Mouse (Mus musculus) heart, embryonic 14.5 days (tissue): ENCODE data around the gene Btn1a1. TPM values are rescaled to one million over a fixed set of nuclear protein-coding genes. Genes with fewer than 3 reads are reported as not detected.
A peak's percentile ranks its signal among the peaks of the same experiment; 100 is the strongest.

Experiments used
- ATAC-seq: fragments of 200-750 bp; cut with Nextera tagmentation; 2 replicates; pipeline ENCODE4 v1.8.0; 2017; ENCODE audit warnings: low read depth, moderate TSS enrichment; ENCODE audit not compliant: insufficient number of reproducible peaks, insufficient read depth, low FRiP score
- H3K27ac ChIP-seq, 2 experiments: fragments of 200-500 bp in 1 of 2; fragments of 300-500 bp in 1 of 2; sonication (generic) in 1 of 2; replicated peaks in 1 of 2; 2 replicates each; pipeline ENCODE4 v1.5.1; 2012 to 2014; ENCODE audit warnings: low read depth in 2 of 2, low read length in 2 of 2, control low read depth in 1 of 2, mild to moderate bottlenecking in 1 of 2, mixed read lengths in 1 of 2; ENCODE audit not compliant: control insufficient read depth in 1 of 2, insufficient read depth in 1 of 2
- H3K27me3 ChIP-seq: fragments of 300-500 bp; sonication (generic); 2 replicates; pipeline ENCODE4 v1.6.1; 2014; ENCODE audit warnings: mild to moderate bottlenecking, low read length, control low read depth; ENCODE audit not compliant: control insufficient read depth, insufficient read depth
- H3K36me3 ChIP-seq: fragments of 300-500 bp; sonication (generic); 2 replicates; pipeline ENCODE4 v1.6.1; 2014; ENCODE audit warnings: mild to moderate bottlenecking, control low read depth, low read length, mixed read lengths; ENCODE audit not compliant: control insufficient read depth, insufficient read depth
- H3K4me1 ChIP-seq, 2 experiments: fragments of 200-500 bp in 1 of 2; fragments of 300-500 bp in 1 of 2; sonication (generic) in 1 of 2; 2 replicates each; pipeline ENCODE4 v1.6.1; 2012 to 2014; ENCODE audit warnings: low read length in 2 of 2, control low read depth in 1 of 2, mixed read lengths in 1 of 2; ENCODE audit not compliant: control insufficient read depth in 2 of 2, insufficient read depth in 2 of 2
- H3K4me2 ChIP-seq: fragments of 300-500 bp; sonication (generic); 2 replicates; pipeline ENCODE4 v1.6.1; 2014; ENCODE audit warnings: mild to moderate bottlenecking, low read length
- H3K4me3 ChIP-seq, 2 experiments: fragments of 200-500 bp in 1 of 2; fragments of 300-500 bp in 1 of 2; sonication (generic) in 1 of 2; 2 replicates each; pipeline ENCODE4 v1.5.1; 2012 to 2014; ENCODE audit warnings: low read length in 2 of 2, mild to moderate bottlenecking in 2 of 2, control low read depth in 1 of 2, low read depth in 1 of 2, moderate library complexity in 1 of 2; ENCODE audit not compliant: control insufficient read depth in 1 of 2, insufficient read depth in 1 of 2
- H3K9ac ChIP-seq: fragments of 300-500 bp; sonication (generic); 2 replicates; pipeline ENCODE4 v1.6.1; 2014; ENCODE audit warnings: mild to moderate bottlenecking, low read length
- H3K9me3 ChIP-seq: fragments of 300-500 bp; sonication (generic); 2 replicates; pipeline ENCODE4 v1.6.1; 2016; ENCODE audit warnings: low read length, control low read depth; ENCODE audit not compliant: control insufficient read depth
- WGBS: fragments of 180-500 bp; shearing (Covaris S2); extraction: QIAGEN DNeasy Blood & Tissue Kit; methylation state at CpG from one replicate; pipeline ENCODE4 v1.1.7; 2014; 5-methylcytosine and 5-hydroxymethylcytosine counted together
- polyA plus RNA-seq: library from polyadenylated mRNA; unstranded; fragments of >200 nt; fragmentation: Nextera tagmentation; extraction: Ambion mirVana; gene quantifications from 2 replicates; pipeline ENCODE4 v1.2.1, GENCODE M21; 2014

Gene Btn1a1
- polyA plus RNA-seq, 1 experiment from 2014 or later, result 1.9 TPM

- peaks cover 2 to 12% of the 10 kb centered on the region in 2 experiments; a peak in 2 of 4 replicates for H3K4me1 ChIP-seq
- peak overlapping the region; percentile 40 to 42 for H3K4me3 ChIP-seq
- peak overlapping the region; percentile 61 for H3K9ac ChIP-seq
- H3K9me3 ChIP-seq, result no peaks in the 10 kb centered on the region
- no peaks in the 10 kb centered on the region for H3K36me3 ChIP-seq
- WGBS, result 6% methylated on average over 19 of the region's 19 CpGs
- H3K27me3 ChIP-seq, result no peaks in the 10 kb centered on the region
- no peak overlapping the region for H3K27ac ChIP-seq
- peak overlapping the region; percentile 71 for H3K4me2 ChIP-seq
- ATAC-seq, result no peak
Observed at GRCm38 (mm10) chr13:23497656-23498321, 32.1 kb upstream of the Btn1a1 start.

DNA sequence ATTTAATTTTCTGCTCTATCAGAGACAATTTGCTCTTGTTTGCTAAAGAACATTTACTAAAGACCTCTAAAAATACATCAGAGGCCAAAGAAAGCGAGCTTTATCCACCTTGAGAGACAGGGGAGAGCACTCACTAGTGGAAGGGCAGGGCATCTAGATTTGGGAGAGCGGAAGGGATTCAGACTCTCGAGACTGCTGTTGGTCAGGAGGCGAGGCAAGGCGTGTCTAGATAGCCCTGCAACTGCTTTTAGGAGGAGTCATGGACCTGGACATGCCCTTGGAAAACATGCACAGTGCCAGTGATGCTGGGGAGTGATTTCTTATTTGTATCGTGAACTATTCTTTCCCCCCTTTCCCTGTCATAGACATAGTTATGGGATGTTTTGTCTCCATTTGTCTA lies 29.8 kb upstream of the Btn1a1 start:
- ATAC-seq, result no peak
- no peaks in the 10 kb centered on the region for H3K36me3 ChIP-seq
- H3K4me1 ChIP-seq, result peaks cover 4 to 15% of the 10 kb centered on the region in 2 experiments
- no peak overlapping the region for H3K27ac ChIP-seq
- no peak overlapping the region for H3K4me3 ChIP-seq
- H3K4me2 ChIP-seq, result no peak overlapping the region
- no peaks in the 10 kb centered on the region for H3K9me3 ChIP-seq
- H3K9ac ChIP-seq, result no peak overlapping the region
- 73% methylated on average over 6 of the region's 6 CpGs for WGBS
- H3K27me3 ChIP-seq, result no peaks in the 10 kb centered on the region

- no peak for ATAC-seq
- H3K4me3 ChIP-seq, result peak overlapping the region; percentile 37 to 60
- H3K27me3 ChIP-seq, result peaks cover 6% of the 10 kb centered on the region; the same call in 1 of the 2 replicates
- WGBS, result 7% methylated on average over 14 of the region's 14 CpGs
- H3K9ac ChIP-seq, result peak overlapping the region; percentile 65
- no peaks in the 10 kb centered on the region for H3K9me3 ChIP-seq
- no peaks in the 10 kb centered on the region for H3K36me3 ChIP-seq
- peak overlapping the region; percentile 61 for H3K4me2 ChIP-seq
- peaks cover 4 to 10% of the 10 kb centered on the region in 2 experiments; a peak in 3 of 4 replicates for H3K4me1 ChIP-seq
- H3K27ac ChIP-seq, result no peak overlapping the region
Observed at GRCm38 (mm10) chr13:23491990-23492389, 26.3 kb upstream of the Btn1a1 start.

- Histone ChIP-seq H3K27me3 (peaks cover 6% of the 10 kb centered on the region; the same call in 1 of the 2 replicates), H3K4me3 (no peak overlapping the region), H3K9me3 (no peaks in the 10 kb centered on the region), H3K4me1 (peaks cover 4 to 10% of the 10 kb centered on the region in 2 experiments; a peak in 3 of 4 replicates), H3K4me2 (no peak overlapping the region), H3K36me3 (no peaks in the 10 kb centered on the region), H3K27ac (no peak overlapping the region), H3K9ac (no peak overlapping the region)
- no peak for ATAC-seq
- 10% methylated on average over 1 of the region's 1 CpGs for WGBS
Observed at GRCm38 (mm10) chr13:23491263-23491662, 25.6 kb upstream of the Btn1a1 start.

DNA sequence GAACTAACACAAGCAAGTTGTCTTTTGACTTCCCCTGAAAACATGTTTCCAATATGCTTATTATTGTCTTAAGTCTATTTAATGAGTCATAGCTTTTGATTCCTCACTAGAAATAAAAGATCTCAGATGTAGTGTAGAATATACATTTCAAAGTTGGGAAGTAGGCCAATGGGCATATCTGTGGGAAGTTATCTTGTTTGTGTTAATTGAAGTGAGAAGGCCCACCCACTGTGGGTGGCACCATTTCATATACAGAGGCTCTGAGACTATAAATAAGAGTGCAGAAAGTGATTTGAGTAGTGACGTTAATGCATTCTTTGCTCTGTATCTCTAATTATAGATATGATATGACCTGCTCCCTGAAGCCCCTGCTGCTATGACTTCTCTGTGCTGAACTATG lies 25.2 kb upstream of the Btn1a1 start:
- no peaks in the 10 kb centered on the region for H3K36me3 ChIP-seq
- 10% methylated on average over 1 of the region's 1 CpGs for WGBS
- no peak overlapping the region for H3K9ac ChIP-seq
- H3K4me3 ChIP-seq, result no peak overlapping the region
- no peak overlapping the region for H3K4me2 ChIP-seq
- peaks cover 6% of the 10 kb centered on the region; the same call in 1 of the 2 replicates for H3K27me3 ChIP-seq
- H3K4me1 ChIP-seq, result peaks cover 4 to 10% of the 10 kb centered on the region in 2 experiments; a peak in 3 of 4 replicates
- H3K9me3 ChIP-seq, result no peaks in the 10 kb centered on the region
- no peak overlapping the region for H3K27ac ChIP-seq
- no peak for ATAC-seq

DNA sequence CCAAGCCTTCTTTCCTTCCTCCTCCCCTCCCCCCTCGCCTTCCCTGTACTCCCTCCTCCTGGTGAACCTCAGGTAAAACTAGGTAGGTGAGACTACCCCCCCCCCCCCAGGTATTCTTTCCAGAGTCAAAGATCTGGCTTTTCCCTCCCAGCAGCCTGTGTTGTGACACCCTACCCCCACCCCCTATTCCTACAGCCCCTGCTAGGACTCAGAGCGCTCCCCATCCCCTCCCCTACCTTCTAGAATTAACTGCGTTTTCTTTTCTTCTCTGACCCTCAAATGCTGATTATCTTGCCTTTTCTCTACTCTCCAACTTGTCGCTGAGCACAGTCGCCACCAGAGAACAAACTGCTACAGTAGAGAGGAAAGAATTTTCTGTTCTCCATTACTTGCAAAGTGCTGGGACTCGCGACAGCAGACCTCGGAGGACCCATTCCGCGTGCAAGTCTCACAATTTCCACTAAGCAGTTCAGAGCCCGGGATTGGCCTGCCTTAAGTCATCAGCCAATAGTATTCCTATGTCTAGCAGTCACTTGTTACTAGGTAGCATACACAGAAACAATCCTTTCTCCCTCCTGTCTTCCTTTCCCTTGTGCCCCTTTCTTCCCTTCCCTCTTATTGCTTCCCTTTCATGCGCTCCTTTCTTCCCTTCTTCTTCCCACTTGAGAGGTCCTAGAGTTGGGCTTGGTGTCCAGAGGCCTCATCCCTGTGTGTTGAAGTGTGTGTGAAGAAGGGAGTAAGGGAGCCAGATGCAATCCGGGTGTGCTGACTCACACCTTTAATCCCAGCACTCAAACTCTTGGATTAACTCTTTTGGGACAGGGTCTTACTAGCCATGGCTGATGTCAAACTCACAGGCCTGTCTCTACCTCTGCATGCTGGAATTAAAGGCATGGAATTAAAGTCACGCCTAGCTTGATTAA lies 23.0 kb upstream of the Btn1a1 start, which contains the start of gene Btn2a2:
Btn2a2 (minus strand) TSS at position 458 of the 923 bp plus-strand sequence.
- Histone ChIP-seq H3K9me3 (no peaks in the 10 kb centered on the region), H3K27me3 (peaks cover 6% of the 10 kb centered on the region; the same call in 1 of the 2 replicates), H3K4me3 (peak within 1 kb of the TSS; percentile 30 to 41), H3K4me2 (peak within 1 kb of the TSS; percentile 75), H3K27ac (no peak within 1 kb of the TSS), H3K9ac (peak within 1 kb of the TSS; percentile 34; the same call in 1 of the 2 replicates), H3K4me1 (peaks cover 4 to 10% of the 10 kb centered on the region in 2 experiments; a peak in 3 of 4 replicates), H3K36me3 (no peaks in the 10 kb centered on the region)
- ATAC-seq, result peak; percentile 87
- WGBS, result 3% methylated on average over 13 of the region's 14 CpGs

DNA sequence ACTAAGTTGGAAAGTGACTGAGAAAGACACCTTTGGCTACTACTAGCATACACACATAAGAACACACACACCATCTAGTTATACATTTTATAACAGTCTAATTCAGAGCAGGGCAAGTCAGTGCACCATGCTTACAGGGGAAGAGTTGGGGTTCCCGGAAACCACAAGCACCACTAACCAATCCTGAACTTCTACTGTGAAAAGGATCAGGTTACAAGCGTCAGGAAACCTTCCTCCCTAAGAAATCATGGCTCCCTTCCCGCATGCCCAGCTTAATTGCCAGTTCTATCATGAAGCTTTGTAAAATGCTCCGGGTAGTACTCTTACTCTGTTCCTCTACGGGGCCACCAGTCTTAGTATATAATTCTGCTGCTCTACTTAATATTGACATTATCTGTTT lies 19.6 kb upstream of the Btn1a1 start:
- Histone ChIP-seq H3K4me2 (no peak overlapping the region), H3K9ac (no peak overlapping the region), H3K4me3 (no peak overlapping the region), H3K27me3 (peaks cover 6% of the 10 kb centered on the region; the same call in 1 of the 2 replicates), H3K36me3 (no peaks in the 10 kb centered on the region), H3K9me3 (no peaks in the 10 kb centered on the region), H3K27ac (no peak overlapping the region), H3K4me1 (peaks cover 2% of the 10 kb centered on the region in 2 experiments; a peak in 1 of 4 replicates)
- WGBS, result 45% methylated on average over 5 of the region's 5 CpGs
- no peak for ATAC-seq
